Mouse (Mus musculus) B cell, adult 2 months (primary cell): Measurements from ENCODE around the gene Map10.

Experiments
- DNase-seq, 2 experiments: peaks; one replicate each; pipeline ENCODE4 v3.0.0; 2022

The Map10 gene

GRCm38 (mm10) chr8:125670906-125671305 is 1.3 kb downstream of the Map10 start:
- peak in 1 of 2 experiments; percentile 5 for DNase-seq

GRCm38 (mm10) chr8:125671371-125671770 is 1.8 kb downstream of the Map10 start:
- peak; percentile 34 to 36 for DNase-seq

- DNase-seq: no peak
Measured at GRCm38 (mm10) chr8:125675796-125676195, 6.2 kb downstream of the Map10 start.

GRCm38 (mm10) chr8:125677484-125677883 is 7.9 kb downstream of the Map10 start:
- DNase-seq: no peak

GRCm38 (mm10) chr8:125678854-125679648 is 9.4 kb downstream of the Map10 start:
- no peak for DNase-seq

- DNase-seq: peak in 1 of 2 experiments; percentile 9
Measured at GRCm38 (mm10) chr8:125680851-125681408, 11.3 kb downstream of the Map10 start.

- DNase-seq: no peak
Measured at GRCm38 (mm10) chr8:125685216-125685760, 15.7 kb downstream of the Map10 start.

- no peak for DNase-seq
Measured at GRCm38 (mm10) chr8:125686221-125686865, 16.7 kb downstream of the Map10 start.

- no peak for DNase-seq
Measured at GRCm38 (mm10) chr8:125690166-125690915, 20.7 kb downstream of the Map10 start.

GRCm38 (mm10) chr8:125690961-125691360 is 21.3 kb downstream of the Map10 start:
- DNase-seq: no peak

GRCm38 (mm10) chr8:125692447-125692846 is 22.8 kb downstream of the Map10 start:
- DNase-seq: no peak

GRCm38 (mm10) chr8:125693197-125693596 is 23.6 kb downstream of the Map10 start:
- DNase-seq: peak in 1 of 2 experiments; percentile 9

GRCm38 (mm10) chr8:125695951-125696350 is 26.3 kb downstream of the Map10 start:
- no peak for DNase-seq

- no peak for DNase-seq
Measured at GRCm38 (mm10) chr8:125699391-125700025, 29.9 kb downstream of the Map10 start.

- DNase-seq: no peak
Measured at GRCm38 (mm10) chr8:125700407-125700806, 30.8 kb downstream of the Map10 start.

GRCm38 (mm10) chr8:125702868-125703473 is 33.4 kb downstream of the Map10 start:
- DNase-seq: no peak

GRCm38 (mm10) chr8:125704434-125704833 is 34.8 kb downstream of the Map10 start:
- no peak for DNase-seq

GRCm38 (mm10) chr8:125705816-125706215 is 36.2 kb downstream of the Map10 start:
- DNase-seq: no peak

GRCm38 (mm10) chr8:125709171-125709570 is 39.6 kb downstream of the Map10 start:
- DNase-seq: no peak

GRCm38 (mm10) chr8:125711514-125711913 is 41.9 kb downstream of the Map10 start:
- no peak for DNase-seq

- no peak for DNase-seq
Measured at GRCm38 (mm10) chr8:125716211-125716610, 46.6 kb downstream of the Map10 start.

- DNase-seq: no peak
Measured at GRCm38 (mm10) chr8:125716613-125717012, 47.0 kb downstream of the Map10 start.
